Mouse (Mus musculus) kidney, embryonic 15.5 days (tissue): ENCODE measurements around the gene Ermp1. TPM values are rescaled to one million over a fixed set of nuclear protein-coding genes. Genes with fewer than 3 reads are reported as not detected.

Experiments
- ATAC-seq: fragments of 200-750 bp; cut with Nextera tagmentation; replicated peaks from 2 replicates; pipeline ENCODE4 v1.8.0; 2017; ENCODE audit warnings: moderate TSS enrichment; ENCODE audit not compliant: low FRiP score
- H3K27ac ChIP-seq: fragments of 300-500 bp; sonication (generic); 2 replicates; pipeline ENCODE4 v1.5.1; 2015; ENCODE audit warnings: mild to moderate bottlenecking, inconsistent platforms
- H3K27me3 ChIP-seq: fragments of 300-500 bp; sonication (generic); 2 replicates; pipeline ENCODE4 v1.6.1; 2015; ENCODE audit warnings: inconsistent platforms
- H3K36me3 ChIP-seq: fragments of 300-500 bp; sonication (generic); 2 replicates; pipeline ENCODE4 v1.6.1; 2015; ENCODE audit warnings: inconsistent platforms
- H3K4me1 ChIP-seq: fragments of 300-500 bp; sonication (generic); 2 replicates; pipeline ENCODE4 v1.6.1; 2015; ENCODE audit warnings: inconsistent platforms
- H3K4me2 ChIP-seq: fragments of 300-500 bp; sonication (generic); 2 replicates; pipeline ENCODE4 v1.6.1; 2015; ENCODE audit warnings: moderate library complexity, mild to moderate bottlenecking, inconsistent platforms
- H3K4me3 ChIP-seq: fragments of 300-500 bp; sonication (generic); replicated peaks from 2 replicates; pipeline ENCODE4 v1.5.1; 2015; ENCODE audit warnings: mild to moderate bottlenecking, inconsistent platforms
- H3K9ac ChIP-seq: fragments of 300-500 bp; sonication (generic); 2 replicates; pipeline ENCODE4 v1.6.1; 2015; ENCODE audit warnings: mild to moderate bottlenecking, inconsistent platforms
- H3K9me3 ChIP-seq: fragments of 300-500 bp; sonication (generic); replicated peaks from 2 replicates; pipeline ENCODE4 v1.6.1; 2016; ENCODE audit warnings: inconsistent platforms
- WGBS: fragments of 180-500 bp; shearing (Covaris S2); methylation state at CpG from one replicate; pipeline ENCODE4 v1.1.7; 2015; ENCODE audit warnings: mixed read lengths; 5-methylcytosine and 5-hydroxymethylcytosine counted together
- polyA plus RNA-seq: library from polyadenylated mRNA; unstranded; fragments of >200 nt; fragmentation: Nextera tagmentation; extraction: Ambion mirVana; gene quantifications from 2 replicates; pipeline ENCODE4 v1.2.1, GENCODE M21; 2015

Ermp1 gene
- polyA plus RNA-seq, 1 experiment from 2014 or later: 24.0 TPM

DNA sequence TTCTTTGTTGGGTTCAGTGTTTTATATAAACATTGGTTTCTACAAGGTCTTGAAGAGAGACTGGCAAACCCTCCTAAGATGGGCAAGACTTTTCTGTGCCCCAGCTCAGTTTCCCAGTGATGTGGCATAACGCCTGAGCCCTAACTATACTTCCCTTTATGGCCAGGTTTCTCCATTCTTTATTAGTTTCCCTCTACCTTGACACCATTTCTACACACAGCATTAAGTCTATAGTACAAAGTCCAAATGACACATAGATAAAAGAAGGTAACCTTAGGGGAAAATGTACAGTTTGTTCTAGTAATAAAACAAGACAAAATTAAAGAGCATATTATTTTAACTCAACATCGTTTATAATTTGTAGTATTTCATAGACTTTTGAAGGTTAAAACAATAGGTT is 65.8 kb downstream of the Ermp1 start:
- H3K36me3 ChIP-seq: peaks cover 67% of the 10 kb centered on the region
- 89% methylated on average over 2 of the region's 2 CpGs for WGBS
- H3K4me2 ChIP-seq: no peak overlapping the region
- H3K4me3 ChIP-seq: no peak overlapping the region
- H3K9ac ChIP-seq: no peak overlapping the region
- no peak overlapping the region for H3K27ac ChIP-seq
- H3K27me3 ChIP-seq: no peaks in the 10 kb centered on the region
- no peak for ATAC-seq
- no peaks in the 10 kb centered on the region for H3K4me1 ChIP-seq
- H3K9me3 ChIP-seq: no peaks in the 10 kb centered on the region

DNA sequence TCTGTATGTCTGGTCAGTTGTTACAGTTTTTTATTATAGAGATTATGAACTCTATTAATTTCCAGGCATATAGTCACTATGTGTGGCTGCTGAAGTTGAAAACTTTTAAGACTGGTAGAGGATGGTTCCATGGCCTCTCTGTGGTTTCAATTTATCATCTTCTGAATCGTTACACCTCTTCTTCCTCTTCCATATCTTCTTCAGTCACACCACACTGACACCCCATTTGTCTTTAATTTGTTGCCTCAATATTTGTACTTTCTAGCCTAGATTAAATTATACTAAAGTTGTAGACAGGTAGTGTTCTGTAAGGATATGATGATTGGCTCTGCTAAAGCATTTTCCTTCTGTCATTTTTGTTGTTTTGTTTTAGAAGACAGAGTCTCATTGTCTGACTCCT is 81.7 kb downstream of the Ermp1 start:
- Histone ChIP-seq H3K27ac (no peak overlapping the region), H3K9ac (no peak overlapping the region), H3K9me3 (no peaks in the 10 kb centered on the region), H3K36me3 (peaks cover 39% of the 10 kb centered on the region), H3K4me2 (no peak overlapping the region), H3K4me3 (no peak overlapping the region), H3K4me1 (no peaks in the 10 kb centered on the region), H3K27me3 (no peaks in the 10 kb centered on the region)
- 93% methylated on average over 1 of the region's 1 CpGs for WGBS
- no peak for ATAC-seq

GRCm38 (mm10) chr19:29563258-29563779 is 84.9 kb downstream of the Ermp1 start:
- Histone ChIP-seq H3K9ac (no peak overlapping the region), H3K36me3 (peaks cover 23% of the 10 kb centered on the region; the same call in 1 of the 2 replicates), H3K27ac (no peak overlapping the region), H3K4me3 (no peak overlapping the region), H3K27me3 (no peaks in the 10 kb centered on the region), H3K4me2 (no peak overlapping the region), H3K4me1 (no peaks in the 10 kb centered on the region), H3K9me3 (no peaks in the 10 kb centered on the region)
- ATAC-seq: no peak; the same call in 1 of the 2 replicates
- 69% methylated on average over 7 of the region's 7 CpGs for WGBS

GRCm38 (mm10) chr19:29562603-29563002 is 85.6 kb downstream of the Ermp1 start:
- no peak for ATAC-seq
- Histone ChIP-seq H3K27me3 (no peaks in the 10 kb centered on the region), H3K4me1 (no peaks in the 10 kb centered on the region), H3K4me2 (no peak overlapping the region), H3K36me3 (peaks cover 19% of the 10 kb centered on the region; the same call in 1 of the 2 replicates), H3K27ac (no peak overlapping the region), H3K4me3 (no peak overlapping the region), H3K9ac (no peak overlapping the region), H3K9me3 (no peaks in the 10 kb centered on the region)
- 55% methylated on average over 3 of the region's 3 CpGs for WGBS

- H3K27me3 ChIP-seq: no peaks in the 10 kb centered on the region
- H3K27ac ChIP-seq: no peak overlapping the region
- ATAC-seq: no peak
- H3K9me3 ChIP-seq: no peaks in the 10 kb centered on the region
- no peaks in the 10 kb centered on the region for H3K4me1 ChIP-seq
- no peak overlapping the region for H3K9ac ChIP-seq
- H3K4me2 ChIP-seq: no peak overlapping the region
- peaks cover 16% of the 10 kb centered on the region; the same call in 1 of the 2 replicates for H3K36me3 ChIP-seq
- 63% methylated on average over 4 of the region's 4 CpGs for WGBS
- H3K4me3 ChIP-seq: no peak overlapping the region
Observed at GRCm38 (mm10) chr19:29562166-29562565, 86.0 kb downstream of the Ermp1 start.

Other genes starting within 250 kb of the Ermp1 start
- not detected in 2 replicates for gene Pdcd1lg2, start 237.5 kb downstream of the Ermp1 start, polyA plus RNA-seq
- gene Ric1, start 126.1 kb downstream of the Ermp1 start, polyA plus RNA-seq: 14.2 and 14.6 TPM in 2 replicates
- gene Mlana, start 49.4 kb upstream of the Ermp1 start, polyA plus RNA-seq: not detected in 2 replicates
- gene 9930021J03Rik, start 157.6 kb upstream of the Ermp1 start, polyA plus RNA-seq: 5.6 and 5.7 TPM in 2 replicates
- 17.3 and 17.4 TPM in 2 replicates for gene Ranbp6, start 164.6 kb upstream of the Ermp1 start, polyA plus RNA-seq